Mouse (Mus musculus) lung, postnatal 0 days (tissue): ENCODE data around the gene Dhfr. TPM values are rescaled to one million over a fixed set of nuclear protein-coding genes. Genes with fewer than 3 reads are reported as not detected.

ENCODE experiments used
- ATAC-seq: fragments of 200-750 bp; cut with Nextera tagmentation; 2 replicates; pipeline ENCODE4 v1.8.0; 2017; ENCODE audit warnings: moderate library complexity
- DNase-seq: peaks from one replicate; pipeline ENCODE4 v3.0.0-alpha.2; 2016; ENCODE audit warnings: low spot score
- H3K27ac ChIP-seq: fragments of 300-500 bp; sonication (generic); 2 replicates; pipeline ENCODE4 v1.5.1; 2014; ENCODE audit warnings: antibody characterized with exemption, mild to moderate bottlenecking, low read length, mixed read lengths
- H3K27me3 ChIP-seq: fragments of 300-500 bp; sonication (generic); replicated peaks from 2 replicates; pipeline ENCODE4 v1.6.1; 2014; ENCODE audit warnings: low read length, mixed read lengths; ENCODE audit not compliant: insufficient read depth
- H3K36me3 ChIP-seq: fragments of 300-500 bp; sonication (generic); 2 replicates; pipeline ENCODE4 v1.6.1; 2014; ENCODE audit warnings: low read length, mixed read lengths; ENCODE audit not compliant: insufficient read depth
- H3K4me1 ChIP-seq: fragments of 300-500 bp; sonication (generic); 2 replicates; pipeline ENCODE4 v1.6.1; 2014; ENCODE audit warnings: antibody characterized with exemption, low read depth, low read length, mixed read lengths; ENCODE audit not compliant: insufficient read depth
- H3K4me2 ChIP-seq: fragments of 300-500 bp; sonication (generic); replicated peaks from 2 replicates; pipeline ENCODE4 v1.6.1; 2014; ENCODE audit warnings: low read depth, mild to moderate bottlenecking, low read length, moderate library complexity, mixed read lengths
- H3K4me3 ChIP-seq: fragments of 300-500 bp; sonication (generic); 2 replicates; pipeline ENCODE4 v1.5.1; 2014; ENCODE audit warnings: low read depth, low read length
- H3K9ac ChIP-seq: fragments of 300-500 bp; sonication (generic); replicated peaks from 2 replicates; pipeline ENCODE4 v1.6.1; 2014; ENCODE audit warnings: low read depth, mild to moderate bottlenecking
- H3K9me3 ChIP-seq: fragments of 300-500 bp; sonication (generic); 2 replicates; pipeline ENCODE4 v1.6.1; 2016; ENCODE audit warnings: low read length, mixed read lengths
- CTCF ChIP-seq: IDR thresholded peaks from 2 replicates; pipeline ENCODE4 v1.5.1; 2016; ENCODE audit warnings: antibody characterized with exemption, mild to moderate bottlenecking
- EP300 ChIP-seq: IDR thresholded peaks from 2 replicates; pipeline ENCODE4 v1.6.1; 2016; ENCODE audit warnings: antibody characterized with exemption, mild to moderate bottlenecking, control low read depth
- WGBS: fragments of 180-500 bp; shearing (Covaris S2); extraction: QIAGEN DNeasy Blood & Tissue Kit; methylation state at CpG from one replicate; pipeline ENCODE4 v1.1.7; 2014; 5-methylcytosine and 5-hydroxymethylcytosine counted together
- polyA plus RNA-seq: library from polyadenylated mRNA; unstranded; fragments of >200 nt; fragmentation: Nextera tagmentation; extraction: Ambion mirVana; gene quantifications from 2 replicates; pipeline ENCODE4 v1.2.1, GENCODE M21; 2015

Gene Dhfr
- 2.7 and 3.6 TPM in 2 replicates for polyA plus RNA-seq

DNA sequence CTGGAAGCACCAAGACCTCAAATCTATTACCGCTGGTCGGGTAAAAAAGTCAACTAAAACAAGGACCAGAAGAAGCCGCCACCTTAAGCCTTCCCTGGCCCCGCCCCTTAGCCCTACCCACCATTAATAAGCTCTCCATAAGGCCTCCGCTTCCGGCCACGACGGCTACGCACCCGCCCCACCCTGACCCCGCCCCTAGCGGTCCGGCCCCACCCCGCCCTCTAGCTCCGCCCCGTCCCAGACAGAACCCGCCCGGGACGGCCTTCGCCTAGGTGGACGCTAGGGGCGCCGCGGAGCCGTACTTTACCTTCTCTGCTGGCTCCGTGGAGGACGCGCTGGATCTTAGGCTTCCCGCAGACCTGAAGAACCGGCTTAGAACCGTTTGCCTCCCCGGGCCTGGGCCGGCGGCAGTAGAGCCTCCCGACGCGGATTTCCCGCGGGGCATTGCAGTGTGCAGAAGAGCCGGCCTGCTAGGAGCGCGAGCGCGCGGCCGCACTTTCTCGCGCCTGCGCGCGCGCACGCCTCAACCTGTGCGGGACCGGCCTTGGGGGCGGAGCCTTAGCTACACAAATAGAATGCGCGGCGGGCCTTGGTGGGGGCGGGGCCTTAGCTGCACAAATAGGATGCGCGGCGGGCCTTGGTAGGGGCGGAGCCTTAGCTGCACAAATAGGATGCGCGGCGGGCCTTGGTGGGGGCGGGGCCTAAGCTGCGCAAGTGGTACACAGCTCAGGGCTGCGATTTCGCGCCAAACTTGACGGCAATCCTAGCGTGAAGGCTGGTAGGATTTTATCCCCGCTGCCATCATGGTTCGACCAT lies at the start of gene Dhfr, which contains the start of gene Msh3:
Gene Dhfr, plus strand, starts transcription at position 271 of the 816 bp plus-strand sequence.
Gene Msh3, minus strand, starts transcription at position 548 of the 816 bp plus-strand sequence.
- ATAC-seq = peak; percentile 96
- WGBS = under 1% methylated on average over 71 of the region's 76 CpGs

DNA sequence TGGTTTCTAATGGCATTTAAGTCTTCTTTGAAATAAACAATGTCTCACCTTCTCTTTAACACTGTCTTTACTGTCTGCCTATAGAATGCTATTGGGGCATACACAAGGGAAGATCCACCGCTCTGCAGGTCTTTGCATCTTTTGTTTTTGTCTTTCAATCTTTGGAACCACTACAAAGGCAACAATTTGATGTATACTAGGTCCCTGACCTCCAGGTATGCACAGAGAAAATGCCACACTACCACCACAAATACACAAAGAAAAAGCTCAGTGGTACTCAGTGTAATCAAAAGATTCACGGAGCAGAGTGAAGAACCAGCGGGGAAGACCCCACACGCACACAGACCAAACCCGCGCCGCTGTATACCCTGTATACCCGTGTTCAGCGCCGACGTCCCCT lies 48.8 kb upstream of the Dhfr start, which contains the start of gene Gm20379:
Gene Gm20379, plus strand, starts transcription at position 301 of the 400 bp plus-strand sequence.
- Histone ChIP-seq H3K36me3 (no peaks in the 10 kb centered on the region), H3K4me2 (no peak within 1 kb of the TSS), H3K9me3 (no peaks in the 10 kb centered on the region), H3K27me3 (no peaks in the 10 kb centered on the region), H3K9ac (no peak within 1 kb of the TSS), H3K4me3 (no peak within 1 kb of the TSS), H3K4me1 (no peaks in the 10 kb centered on the region), H3K27ac (no peak within 1 kb of the TSS)
- WGBS = 98% methylated on average over 11 of the region's 11 CpGs
- no peak for TF ChIP-seq CTCF
- TF ChIP-seq EP300 = no peak
- DNase-seq = no peak
- ATAC-seq = no peak

More for the DNA sequence above, at the start of gene Dhfr, which contains the start of gene Msh3:
- peak within 1 kb of the TSS; percentile 77 for H3K4me3 ChIP-seq
- H3K9ac ChIP-seq = peak within 1 kb of the TSS; percentile 44
- no peaks in the 10 kb centered on the region for H3K9me3 ChIP-seq
- TF ChIP-seq CTCF = peak; percentile 85
- TF ChIP-seq EP300 = no peak
- H3K4me1 ChIP-seq = 0 out of 2 replicates have a peak, but pooled peaks cover 4% of the 10 kb centered on the region
- no peaks in the 10 kb centered on the region for H3K36me3 ChIP-seq
- peak within 1 kb of the TSS; percentile 89 for H3K27ac ChIP-seq
- H3K27me3 ChIP-seq = no peaks in the 10 kb centered on the region
- peak; percentile 99 for DNase-seq
- H3K4me2 ChIP-seq = peak within 1 kb of the TSS; percentile 99

DNA sequence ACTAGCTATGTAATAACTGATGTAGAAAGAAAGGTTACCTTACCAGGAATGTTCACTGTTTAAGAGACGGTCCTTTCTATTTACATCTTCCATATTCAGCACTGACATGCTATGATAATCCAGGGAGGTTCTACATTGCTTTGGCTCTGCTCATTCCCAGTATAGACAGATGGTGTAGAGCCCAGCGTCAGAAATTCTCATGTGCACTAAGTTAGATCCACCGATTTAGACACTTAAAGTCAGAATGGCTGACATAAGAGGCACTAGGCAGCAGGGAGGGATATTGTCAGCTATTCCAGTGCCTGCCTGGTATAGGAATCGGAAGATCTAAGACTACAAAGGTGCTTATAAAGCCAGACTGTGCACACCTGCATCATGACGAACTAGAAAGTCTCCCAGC lies 39.9 kb upstream of the Dhfr start:
- H3K36me3 ChIP-seq = no peaks in the 10 kb centered on the region
- H3K4me2 ChIP-seq = no peak overlapping the region
- no peaks in the 10 kb centered on the region for H3K27me3 ChIP-seq
- TF ChIP-seq CTCF (no peak), EP300 (no peak)
- 88% methylated on average over 5 of the region's 5 CpGs for WGBS
- no peaks in the 10 kb centered on the region for H3K9me3 ChIP-seq
- no peak overlapping the region for H3K27ac ChIP-seq
- no peak overlapping the region for H3K9ac ChIP-seq
- DNase-seq (no peak), ATAC-seq (no peak)
- no peaks in the 10 kb centered on the region for H3K4me1 ChIP-seq
- no peak overlapping the region for H3K4me3 ChIP-seq

DNA sequence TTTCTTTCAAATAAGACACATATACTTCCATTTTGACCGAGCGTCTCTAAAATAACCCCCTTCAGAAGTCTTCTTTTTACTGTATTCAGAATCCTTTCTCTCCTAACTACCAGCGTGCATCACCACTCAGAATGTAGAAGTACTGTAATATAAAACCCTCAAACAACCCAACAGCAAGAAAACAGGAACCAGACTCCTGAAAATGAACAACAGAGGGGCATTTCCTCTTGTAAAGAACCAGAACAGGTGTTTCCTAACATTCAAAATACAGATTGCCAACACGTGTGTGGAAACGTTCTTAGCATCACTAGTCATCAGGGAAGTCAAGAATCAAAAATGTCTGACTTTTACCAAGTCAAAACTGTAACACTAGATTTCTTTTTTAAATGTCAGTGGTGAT lies 33.8 kb upstream of the Dhfr start:
- no peaks in the 10 kb centered on the region for H3K4me1 ChIP-seq
- no peaks in the 10 kb centered on the region for H3K27me3 ChIP-seq
- peaks cover 5% of the 10 kb centered on the region; the same call in 1 of the 2 replicates for H3K36me3 ChIP-seq
- 78% methylated on average over 5 of the region's 5 CpGs for WGBS
- no peak overlapping the region for H3K4me3 ChIP-seq
- TF ChIP-seq CTCF (no peak), EP300 (no peak)
- ATAC-seq = no peak
- H3K27ac ChIP-seq = no peak overlapping the region
- H3K9ac ChIP-seq = no peak overlapping the region
- H3K4me2 ChIP-seq = no peak overlapping the region
- no peaks in the 10 kb centered on the region for H3K9me3 ChIP-seq
- no peak for DNase-seq

DNA sequence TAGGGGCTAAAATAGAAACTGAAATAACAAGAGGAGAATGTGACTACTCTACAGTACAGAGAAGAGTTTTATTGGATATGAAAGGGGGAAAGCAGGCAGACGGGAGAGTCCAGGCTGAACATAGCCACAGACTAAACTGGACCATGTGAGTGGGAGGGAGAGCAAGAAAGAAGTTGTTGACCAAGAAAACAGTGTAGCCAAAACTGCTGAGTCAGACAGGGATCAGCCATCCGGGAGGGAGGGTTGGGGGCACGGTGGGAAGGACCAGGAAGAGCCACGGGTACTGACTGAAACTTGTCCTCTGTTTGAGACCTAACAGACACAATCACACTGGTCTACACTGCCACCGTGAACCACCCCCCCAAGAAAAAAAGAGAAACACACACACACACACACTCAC lies 28.5 kb upstream of the Dhfr start:
- 65% methylated on average over 5 of the region's 5 CpGs for WGBS
- ATAC-seq = no peak
- DNase-seq = no peak

DNA sequence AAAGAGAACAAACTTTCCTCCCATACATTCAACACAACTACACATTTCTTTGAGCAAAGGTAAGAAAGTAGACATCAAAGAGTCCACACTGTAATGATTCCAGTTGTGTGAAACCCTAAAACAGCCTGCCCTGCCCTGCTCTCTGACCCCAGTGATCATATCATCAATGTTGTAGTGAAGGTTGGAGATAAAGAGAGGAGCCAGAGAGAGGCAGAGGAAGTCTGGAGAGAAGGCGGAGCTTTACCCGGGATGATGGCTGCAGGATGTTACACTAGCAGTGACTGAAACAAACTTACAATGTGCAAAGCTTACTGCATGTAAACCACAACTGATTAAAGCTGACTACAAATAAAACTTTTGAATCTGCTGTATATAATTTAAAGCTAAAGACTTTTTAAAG lies 26.5 kb upstream of the Dhfr start:
- DNase-seq = no peak
- Histone ChIP-seq H3K27ac (no peak overlapping the region), H3K4me1 (no peaks in the 10 kb centered on the region), H3K4me3 (no peak overlapping the region), H3K36me3 (peaks cover 5% of the 10 kb centered on the region; the same call in 1 of the 2 replicates), H3K9me3 (no peaks in the 10 kb centered on the region), H3K4me2 (no peak overlapping the region), H3K27me3 (no peaks in the 10 kb centered on the region), H3K9ac (no peak overlapping the region)
- 69% methylated on average over 2 of the region's 2 CpGs for WGBS
- no peak for TF ChIP-seq CTCF
- TF ChIP-seq EP300 = no peak
- no peak for ATAC-seq

More for the DNA sequence above, 28.5 kb upstream of the Dhfr start:
- TF ChIP-seq EP300 (no peak), CTCF (no peak)
- H3K9me3 ChIP-seq = no peaks in the 10 kb centered on the region
- no peaks in the 10 kb centered on the region for H3K4me1 ChIP-seq
- H3K4me3 ChIP-seq = no peak overlapping the region
- no peak overlapping the region for H3K4me2 ChIP-seq
- H3K36me3 ChIP-seq = peaks cover 5% of the 10 kb centered on the region; the same call in 1 of the 2 replicates
- no peak overlapping the region for H3K27ac ChIP-seq
- H3K9ac ChIP-seq = no peak overlapping the region
- no peaks in the 10 kb centered on the region for H3K27me3 ChIP-seq
